Mouse (Mus musculus) embryonic facial prominence, embryonic 14.5 days (tissue): ENCODE measurements around the gene Hbs1l. TPM values are rescaled to one million over a fixed set of nuclear protein-coding genes. Genes with fewer than 3 reads are reported as not detected.
"Not testable (repeated sequence)": the region's sequence is repeated elsewhere in the genome, so short reads cannot be mapped to it uniquely, and the experiment has no call there.

Source experiments
- ATAC-seq: fragments of 200-750 bp; cut with Nextera tagmentation; 2 replicates; pipeline ENCODE4 v1.8.0; 2017; ENCODE audit warnings: low read depth, moderate number of reproducible peaks, moderate TSS enrichment
- DNase-seq: peaks from one replicate; pipeline ENCODE4 v3.0.0-alpha.2; 2015; ENCODE audit warnings: low spot score
- H3K27ac ChIP-seq: fragments of 300-500 bp; sonication (generic); replicated peaks from 2 replicates; pipeline ENCODE4 v1.5.1; 2014; ENCODE audit warnings: low read depth, mild to moderate bottlenecking, low read length, moderate library complexity
- H3K27me3 ChIP-seq: fragments of 300-500 bp; sonication (generic); replicated peaks from 2 replicates; pipeline ENCODE4 v1.6.1; 2014; ENCODE audit warnings: low read length; ENCODE audit not compliant: control insufficient read depth, insufficient read depth
- H3K36me3 ChIP-seq: fragments of 300-500 bp; sonication (generic); 2 replicates; pipeline ENCODE4 v1.6.1; 2014; ENCODE audit warnings: low read length, mixed read lengths; ENCODE audit not compliant: control insufficient read depth, insufficient read depth
- H3K4me1 ChIP-seq: fragments of 300-500 bp; sonication (generic); 2 replicates; pipeline ENCODE4 v1.6.1; 2014; ENCODE audit warnings: antibody characterized with exemption, low read length; ENCODE audit not compliant: control insufficient read depth, insufficient read depth
- H3K4me2 ChIP-seq: fragments of 300-500 bp; sonication (generic); 2 replicates; pipeline ENCODE4 v1.6.1; 2014; ENCODE audit warnings: low read depth, mild to moderate bottlenecking, low read length, moderate library complexity, mixed read lengths
- H3K4me3 ChIP-seq: fragments of 300-500 bp; sonication (generic); 2 replicates; pipeline ENCODE4 v1.5.1; 2014; ENCODE audit warnings: low read depth, mild to moderate bottlenecking, low read length
- H3K9ac ChIP-seq: fragments of 300-500 bp; sonication (generic); 2 replicates; pipeline ENCODE4 v1.6.1; 2014; ENCODE audit warnings: low read depth, mild to moderate bottlenecking, low read length, moderate library complexity, mixed read lengths
- H3K9me3 ChIP-seq: fragments of 300-500 bp; sonication (generic); 2 replicates; pipeline ENCODE4 v1.6.1; 2016; ENCODE audit warnings: low read length; ENCODE audit not compliant: control insufficient read depth
- WGBS: fragments of 180-500 bp; shearing (Covaris S2); extraction: QIAGEN DNeasy Blood & Tissue Kit; methylation state at CpG from one replicate; pipeline ENCODE4 v1.1.7; 2014; 5-methylcytosine and 5-hydroxymethylcytosine counted together
- polyA plus RNA-seq: library from polyadenylated mRNA; unstranded; fragments of >200 nt; fragmentation: Nextera tagmentation; extraction: Ambion mirVana; gene quantifications from 2 replicates; pipeline ENCODE4 v1.2.1, GENCODE M21; 2014

The Hbs1l gene
- polyA plus RNA-seq, 1 experiment from 2014 or later, result 85.4 TPM

- not testable (repeated sequence) for H3K9me3 ChIP-seq, H3K4me2 ChIP-seq, ATAC-seq, H3K4me3 ChIP-seq, DNase-seq, H3K9ac ChIP-seq, H3K27me3 ChIP-seq, H3K36me3 ChIP-seq, H3K4me1 ChIP-seq, H3K27ac ChIP-seq
- 69% methylated on average over 6 of the region's 6 CpGs for WGBS
Observed at GRCm38 (mm10) chr10:21398873-21399425, 103.2 kb downstream of the Hbs1l start.

- Histone ChIP-seq H3K27me3 (no peaks in the 10 kb centered on the region), H3K4me3 (no peak overlapping the region), H3K36me3 (no peaks in the 10 kb centered on the region), H3K4me2 (no peak overlapping the region), H3K9me3 (no peaks in the 10 kb centered on the region), H3K27ac (no peak overlapping the region), H3K9ac (no peak overlapping the region), H3K4me1 (peaks cover 4% of the 10 kb centered on the region; the same call in 1 of the 2 replicates)
- 50% methylated on average over 8 of the region's 8 CpGs for WGBS
- DNase-seq (no peak), ATAC-seq (no peak)
Observed at GRCm38 (mm10) chr10:21399622-21400021, 103.8 kb downstream of the Hbs1l start.

GRCm38 (mm10) chr10:21400031-21400430 lies 104.3 kb downstream of the Hbs1l start:
- no peak for DNase-seq
- H3K27me3 ChIP-seq, result no peaks in the 10 kb centered on the region
- WGBS, result 62% methylated on average over 7 of the region's 7 CpGs

GRCm38 (mm10) chr10:21400453-21400852 lies 104.7 kb downstream of the Hbs1l start:
- Histone ChIP-seq H3K9ac (no peak overlapping the region), H3K4me2 (no peak overlapping the region), H3K27me3 (no peaks in the 10 kb centered on the region), H3K9me3 (no peaks in the 10 kb centered on the region), H3K4me3 (no peak overlapping the region), H3K27ac (no peak overlapping the region), H3K36me3 (no peaks in the 10 kb centered on the region), H3K4me1 (peaks cover 4% of the 10 kb centered on the region; the same call in 1 of the 2 replicates)
- no peak for ATAC-seq
- DNase-seq, result no peak
- 66% methylated on average over 2 of the region's 2 CpGs for WGBS

More at GRCm38 (mm10) chr10:21400031-21400430, 104.3 kb downstream of the Hbs1l start:
- no peak overlapping the region for H3K4me2 ChIP-seq
- no peak overlapping the region for H3K9ac ChIP-seq
- H3K36me3 ChIP-seq, result no peaks in the 10 kb centered on the region
- H3K27ac ChIP-seq, result no peak overlapping the region
- H3K4me1 ChIP-seq, result peaks cover 4% of the 10 kb centered on the region; the same call in 1 of the 2 replicates
- ATAC-seq, result no peak
- no peaks in the 10 kb centered on the region for H3K9me3 ChIP-seq
- H3K4me3 ChIP-seq, result no peak overlapping the region

- ATAC-seq (0 out of 2 replicates have a peak, but pooled peaks have one; percentile 37), DNase-seq (peak; percentile 20)
- Histone ChIP-seq H3K4me3 (no peak overlapping the region), H3K9ac (no peak overlapping the region), H3K4me2 (no peak overlapping the region), H3K27ac (no peak overlapping the region), H3K4me1 (peaks cover 4% of the 10 kb centered on the region; the same call in 1 of the 2 replicates), H3K27me3 (no peaks in the 10 kb centered on the region), H3K36me3 (no peaks in the 10 kb centered on the region), H3K9me3 (no peaks in the 10 kb centered on the region)
- 57% methylated on average over 4 of the region's 4 CpGs for WGBS
Observed at GRCm38 (mm10) chr10:21401259-21401658, 105.5 kb downstream of the Hbs1l start.

- no peak for ATAC-seq
- no peaks in the 10 kb centered on the region for H3K9me3 ChIP-seq
- no peaks in the 10 kb centered on the region for H3K36me3 ChIP-seq
Observed at GRCm38 (mm10) chr10:21404822-21405221, 109.0 kb downstream of the Hbs1l start.

GRCm38 (mm10) chr10:21405707-21406534 lies 110.1 kb downstream of the Hbs1l start:
- no peaks in the 10 kb centered on the region for H3K36me3 ChIP-seq
- H3K9me3 ChIP-seq, result no peaks in the 10 kb centered on the region
- 70% methylated on average over 11 of the region's 11 CpGs for WGBS
- no peak overlapping the region for H3K4me3 ChIP-seq
- H3K27ac ChIP-seq, result no peak overlapping the region
- ATAC-seq (no peak), DNase-seq (no peak)
- no peak overlapping the region for H3K9ac ChIP-seq
- H3K4me1 ChIP-seq, result peaks cover 4% of the 10 kb centered on the region; the same call in 1 of the 2 replicates
- no peak overlapping the region for H3K4me2 ChIP-seq
- H3K27me3 ChIP-seq, result no peaks in the 10 kb centered on the region

More at GRCm38 (mm10) chr10:21404822-21405221, 109.0 kb downstream of the Hbs1l start:
- Histone ChIP-seq H3K4me2 (no peak overlapping the region), H3K27me3 (no peaks in the 10 kb centered on the region), H3K9ac (no peak overlapping the region), H3K27ac (no peak overlapping the region), H3K4me3 (no peak overlapping the region), H3K4me1 (peaks cover 4% of the 10 kb centered on the region; the same call in 1 of the 2 replicates)
- WGBS, result 88% methylated on average over 4 of the region's 4 CpGs
- DNase-seq, result no peak

GRCm38 (mm10) chr10:21410711-21411110 lies 114.9 kb downstream of the Hbs1l start:
- no peaks in the 10 kb centered on the region for H3K9me3 ChIP-seq
- ATAC-seq (no peak), DNase-seq (no peak)

More at GRCm38 (mm10) chr10:21410711-21411110, 114.9 kb downstream of the Hbs1l start:
- no peak overlapping the region for H3K27ac ChIP-seq
- H3K36me3 ChIP-seq, result no peaks in the 10 kb centered on the region
- H3K4me2 ChIP-seq, result no peak overlapping the region
- no peak overlapping the region for H3K9ac ChIP-seq
- H3K4me3 ChIP-seq, result no peak overlapping the region
- no peaks in the 10 kb centered on the region for H3K4me1 ChIP-seq
- H3K27me3 ChIP-seq, result no peaks in the 10 kb centered on the region
- WGBS, result 66% methylated on average over 5 of the region's 5 CpGs
